Mouse (Mus musculus): ENCODE measurements around the gene Rpl29.

Rpl29 gene

GRCm38 (mm10) chr9:106454888-106455681, 25.8 kb downstream of the Rpl29 start:
- no peak for DNase-seq (ENCODE audit: low spot score)

DNA sequence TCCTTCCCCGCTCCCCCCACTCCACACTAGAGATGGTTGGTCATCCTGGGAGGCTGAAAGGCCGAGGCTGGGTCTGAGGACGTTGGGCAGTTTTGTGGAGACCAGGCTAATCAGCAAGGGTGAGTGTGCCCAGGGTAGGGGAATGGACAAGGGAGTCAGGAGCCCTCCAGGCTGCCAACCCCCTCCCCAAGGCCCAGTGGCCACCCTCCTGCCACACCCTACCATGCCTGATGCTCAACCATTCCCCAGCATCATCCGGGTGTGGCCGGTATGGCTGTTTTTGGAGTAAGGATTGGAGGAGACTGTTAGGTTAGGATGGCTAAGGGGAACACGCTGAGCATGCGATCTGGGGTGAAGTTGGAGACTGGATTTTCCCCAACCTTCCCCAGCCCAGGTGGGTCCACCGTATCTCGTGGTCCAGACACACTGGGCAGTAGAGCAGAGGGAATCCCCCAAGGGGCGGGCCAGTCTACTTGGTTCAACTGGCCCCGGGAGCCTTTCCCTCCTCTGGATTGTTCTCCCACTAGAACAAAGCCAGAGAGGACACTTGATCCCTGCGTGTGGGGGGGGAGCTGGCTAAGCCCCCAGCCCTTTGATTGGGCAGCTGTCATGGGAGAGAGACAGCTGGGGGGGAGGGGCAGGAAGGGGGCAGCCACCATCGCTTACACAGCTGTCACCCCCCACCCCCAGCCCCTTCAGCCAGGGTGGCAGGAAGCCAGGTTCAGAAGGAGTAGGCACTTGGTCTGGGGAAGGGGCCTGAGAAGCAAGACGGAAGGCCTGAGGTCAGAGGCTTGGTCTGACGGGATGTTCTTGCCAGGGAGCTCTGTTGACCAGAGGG, 27.3 kb downstream of the Rpl29 start:
- DNase-seq (ENCODE audit: low spot score) = no peak

- DNase-seq (ENCODE audit: low spot score) = no peak
Observed at GRCm38 (mm10) chr9:106457163-106457559, 27.9 kb downstream of the Rpl29 start.

DNA sequence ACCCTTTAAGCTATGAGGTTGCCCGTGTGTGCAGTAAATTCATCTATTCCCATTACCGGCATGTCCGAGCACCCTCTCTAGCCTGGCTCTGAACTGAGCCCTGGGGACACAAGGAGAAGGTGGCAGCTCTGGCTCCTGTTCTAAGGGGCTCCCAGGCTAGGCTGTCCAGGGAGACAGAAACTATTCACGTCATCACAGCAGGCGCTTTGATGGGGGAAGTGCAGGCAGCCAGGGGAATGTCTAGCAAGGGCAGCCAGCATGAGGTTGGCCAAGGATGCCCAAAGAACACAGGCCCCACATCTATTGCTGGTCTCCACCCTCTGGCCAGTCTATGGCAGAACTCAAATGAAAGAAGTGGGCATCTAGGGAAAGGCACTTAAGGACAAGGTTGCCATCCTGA, 28.7 kb downstream of the Rpl29 start:
- no peak for DNase-seq (ENCODE audit: low spot score)

DNA sequence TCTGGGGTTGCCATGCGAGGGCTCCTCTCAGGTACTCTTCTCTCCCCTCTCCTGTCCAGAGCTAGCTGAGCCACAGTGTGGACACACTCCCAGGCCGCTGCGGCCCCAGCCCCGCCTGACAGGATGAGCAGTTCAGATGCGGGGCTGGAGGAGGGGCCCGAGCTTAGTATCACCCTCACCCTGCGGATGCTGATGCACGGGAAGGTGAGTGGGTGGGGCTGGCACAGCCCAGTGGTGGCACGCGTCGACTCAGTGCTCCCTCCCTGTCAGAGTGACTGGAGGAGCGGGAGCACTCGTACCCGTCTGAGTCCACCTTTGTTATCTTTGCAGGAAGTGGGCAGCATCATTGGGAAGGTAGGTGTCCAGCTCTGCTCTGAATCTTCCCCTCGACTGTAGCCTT, 30.7 kb downstream of the Rpl29 start:
- DNase-seq (ENCODE audit: low spot score) = no peak

- no peak for DNase-seq (ENCODE audit: low spot score)
Observed at GRCm38 (mm10) chr9:106460401-106461025, 31.3 kb downstream of the Rpl29 start.

DNA sequence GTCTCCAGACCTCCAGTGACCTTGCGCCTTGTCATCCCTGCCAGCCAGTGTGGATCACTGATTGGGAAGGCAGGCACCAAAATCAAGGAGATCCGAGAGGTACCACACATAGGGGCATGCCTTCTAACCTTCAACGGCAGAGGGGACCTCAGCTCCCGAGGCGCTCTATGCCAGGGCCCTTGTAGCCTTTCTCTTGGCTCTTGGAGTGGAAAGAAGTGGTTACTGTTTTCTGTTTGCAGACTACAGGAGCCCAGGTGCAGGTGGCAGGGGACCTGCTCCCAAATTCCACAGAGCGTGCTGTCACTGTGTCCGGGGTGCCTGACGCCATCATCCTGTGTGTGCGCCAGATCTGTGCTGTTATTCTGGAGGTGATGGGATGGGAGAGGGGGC, 31.8 kb downstream of the Rpl29 start:
- no peak for DNase-seq (ENCODE audit: low spot score)

DNA sequence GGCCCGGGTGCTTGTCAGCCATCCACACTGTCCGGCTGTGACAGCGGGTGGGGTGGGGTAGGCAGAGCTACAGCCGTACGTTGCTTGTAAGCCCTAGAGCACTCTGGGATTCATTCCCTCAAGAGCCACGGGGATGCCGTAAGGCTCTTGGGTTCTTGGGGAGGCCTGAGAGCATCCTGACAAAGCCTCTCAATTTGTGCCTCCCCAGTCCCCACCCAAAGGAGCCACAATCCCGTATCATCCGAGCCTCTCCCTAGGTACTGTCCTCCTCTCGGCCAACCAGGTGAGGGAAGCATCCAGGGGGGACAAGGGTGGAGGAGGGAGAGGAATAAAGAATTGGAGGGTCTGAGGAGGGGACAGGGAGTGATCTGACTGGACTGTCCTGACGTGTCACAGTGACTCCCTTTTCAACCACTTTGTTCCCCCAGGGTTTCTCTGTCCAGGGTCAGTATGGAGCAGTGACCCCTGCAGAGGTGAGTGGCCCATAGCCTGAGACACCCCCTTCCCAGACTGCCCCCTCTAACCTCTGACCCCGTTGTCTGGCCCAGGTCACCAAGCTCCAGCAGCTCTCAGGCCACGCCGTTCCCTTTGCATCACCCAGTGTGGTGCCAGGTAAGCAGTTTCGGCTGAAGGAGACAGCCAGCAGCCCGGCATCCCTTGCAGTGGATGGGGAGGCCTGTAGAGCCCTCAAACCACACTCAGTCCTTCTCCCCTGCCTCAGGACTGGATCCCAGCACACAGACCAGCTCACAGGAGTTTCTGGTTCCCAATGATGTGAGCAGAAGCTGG, 32.6 kb downstream of the Rpl29 start:
- no peak for DNase-seq (ENCODE audit: low spot score)

DNA sequence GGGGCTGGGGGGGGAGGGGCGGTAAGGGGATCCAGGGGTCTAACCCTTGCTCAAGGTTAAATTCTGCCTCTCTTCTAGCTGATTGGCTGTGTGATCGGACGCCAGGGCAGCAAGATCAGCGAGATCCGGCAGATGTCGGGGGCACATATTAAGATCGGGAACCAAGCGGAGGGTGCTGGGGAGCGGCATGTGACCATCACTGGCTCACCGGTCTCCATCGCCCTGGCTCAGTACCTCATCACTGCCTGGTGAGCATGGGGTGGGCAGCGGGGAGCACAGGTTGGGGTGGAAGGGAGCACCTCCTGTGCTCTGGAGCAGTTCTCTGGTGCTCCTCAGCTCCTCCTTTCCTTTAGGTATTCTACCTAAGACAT, 33.2 kb downstream of the Rpl29 start:
- no peak for DNase-seq (ENCODE audit: low spot score)

- no peak for DNase-seq (ENCODE audit: low spot score)
Observed at GRCm38 (mm10) chr9:106463122-106464063, 34.1 kb downstream of the Rpl29 start.

- no peak for DNase-seq (ENCODE audit: low spot score)
Observed at GRCm38 (mm10) chr9:106464751-106465541, 35.7 kb downstream of the Rpl29 start.

- no peak for DNase-seq (ENCODE audit: low spot score)
Observed at GRCm38 (mm10) chr9:106465571-106466200, 36.4 kb downstream of the Rpl29 start, which contains the start of gene Gpr62. Gpr62 (minus strand) TSS chr9:106465938.

- DNase-seq (ENCODE audit: low spot score) = no peak
Observed at GRCm38 (mm10) chr9:106466721-106467120, 37.5 kb downstream of the Rpl29 start.

GRCm38 (mm10) chr9:106467746-106468145, 38.5 kb downstream of the Rpl29 start:
- DNase-seq (ENCODE audit: low spot score) = no peak

DNA sequence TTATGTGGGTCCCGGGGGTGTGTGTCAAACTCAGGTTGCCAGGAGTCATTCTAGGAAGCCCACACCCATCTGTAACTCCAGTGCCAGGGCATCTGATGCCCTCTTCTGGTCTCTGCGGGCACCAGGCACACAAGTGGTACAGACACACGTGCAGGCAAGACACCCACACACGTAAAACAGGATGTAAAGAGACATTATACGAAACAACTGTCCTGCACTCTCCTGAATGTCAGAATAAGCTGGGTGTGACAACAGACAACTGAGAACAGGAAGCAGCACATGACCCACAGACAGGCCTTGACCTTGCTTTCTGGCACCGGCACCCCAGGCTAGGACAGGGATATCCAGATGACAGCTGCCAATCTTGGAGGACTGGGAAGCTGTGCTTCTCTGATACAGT, 40.1 kb downstream of the Rpl29 start:
- no peak for DNase-seq (ENCODE audit: low spot score)

- no peak for DNase-seq (ENCODE audit: low spot score)
Observed at GRCm38 (mm10) chr9:106469776-106470175, 40.5 kb downstream of the Rpl29 start.

- DNase-seq (ENCODE audit: low spot score) = no peak
Observed at GRCm38 (mm10) chr9:106470991-106471750, 41.9 kb downstream of the Rpl29 start.

DNA sequence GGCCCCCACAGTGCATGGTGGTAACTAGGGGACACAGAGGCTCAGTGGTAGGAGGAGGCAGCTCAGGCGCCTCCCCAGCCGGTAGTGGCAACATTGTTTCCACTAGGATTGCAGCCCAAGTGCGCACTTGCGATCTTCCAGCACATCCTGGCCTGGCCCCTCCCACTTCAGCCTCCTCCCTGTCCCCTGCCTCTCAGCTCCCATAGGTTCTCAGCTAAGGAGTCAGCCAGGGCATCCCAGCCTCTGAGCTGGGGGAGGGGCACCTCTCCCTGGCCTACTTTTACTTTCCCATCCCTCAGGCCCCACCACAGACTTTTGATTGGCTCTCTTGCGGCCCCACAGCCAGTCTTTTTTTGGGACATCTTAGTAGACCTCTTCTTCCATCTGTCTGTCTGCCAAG, 42.6 kb downstream of the Rpl29 start:
- DNase-seq (ENCODE audit: low spot score) = no peak

- no peak for DNase-seq (ENCODE audit: low spot score)
Observed at GRCm38 (mm10) chr9:106472321-106472720, 43.1 kb downstream of the Rpl29 start.
